Mouse (Mus musculus): ENCODE results near the gene Tmem50b.
"Not testable (repeated sequence)": the region's sequence is repeated elsewhere in the genome, so short reads cannot be mapped to it uniquely, and the experiment has no call there.

Tmem50b gene

GRCm38 (mm10) chr16:91545597-91546281 lies 51.9 kb downstream of the Tmem50b start:
- in situ Hi-C loops (cut with MboI, MseI) = no loop called here

GRCm38 (mm10) chr16:91543619-91544018 lies 54.0 kb downstream of the Tmem50b start:
- in situ Hi-C loops (cut with MboI, MseI) = no loop called here

GRCm38 (mm10) chr16:91541573-91542081 lies 56.0 kb downstream of the Tmem50b start:
- in situ Hi-C loops (cut with MboI, MseI) = no loop called here

GRCm38 (mm10) chr16:91538513-91538912 lies 59.1 kb downstream of the Tmem50b start:
- in situ Hi-C loops (cut with MboI, MseI) = no loop called here

GRCm38 (mm10) chr16:91538051-91538450 lies 59.5 kb downstream of the Tmem50b start:
- in situ Hi-C loops (cut with MboI, MseI) = no loop called here

GRCm38 (mm10) chr16:91537065-91537464 lies 60.5 kb downstream of the Tmem50b start:
- in situ Hi-C loops (cut with MboI, MseI) = no loop called here

GRCm38 (mm10) chr16:91536372-91536771 lies 61.2 kb downstream of the Tmem50b start:
- in situ Hi-C loops (cut with MboI, MseI) = no loop called here

GRCm38 (mm10) chr16:91534888-91535287 lies 62.7 kb downstream of the Tmem50b start:
- in situ Hi-C loops (cut with MboI, MseI) = no loop called here

GRCm38 (mm10) chr16:91534477-91534876 lies 63.1 kb downstream of the Tmem50b start:
- in situ Hi-C loops (cut with MboI, MseI) = no loop called here

- in situ Hi-C loops (cut with MboI, MseI) = no loop called here
Measured at GRCm38 (mm10) chr16:91533097-91534001, 64.3 kb downstream of the Tmem50b start.

- in situ Hi-C loops (cut with MboI, MseI) = no loop called here
Measured at GRCm38 (mm10) chr16:91532429-91532828, 65.2 kb downstream of the Tmem50b start.

- in situ Hi-C loops (cut with MboI, MseI) = no loop called here
Measured at GRCm38 (mm10) chr16:91531856-91532255, 65.7 kb downstream of the Tmem50b start.

- in situ Hi-C loops (cut with MboI, MseI) = not testable (repeated sequence)
Measured at GRCm38 (mm10) chr16:91530830-91531229, 66.8 kb downstream of the Tmem50b start.

GRCm38 (mm10) chr16:91528578-91528977 lies 69.0 kb downstream of the Tmem50b start:
- in situ Hi-C loops (cut with MboI, MseI) = no loop called here

GRCm38 (mm10) chr16:91527500-91527899 lies 70.1 kb downstream of the Tmem50b start:
- in situ Hi-C loops (cut with MboI, MseI) = no loop called here

- in situ Hi-C loops (cut with MboI, MseI) = no loop called here
Measured at GRCm38 (mm10) chr16:91527051-91527450, 70.5 kb downstream of the Tmem50b start.

- in situ Hi-C loops (cut with MboI, MseI) = no loop called here
Measured at GRCm38 (mm10) chr16:91526274-91526673, 71.3 kb downstream of the Tmem50b start.
